Mouse (Mus musculus): ENCODE results near the gene Dennd1a.

GRCm38 (mm10) chr2:38192007-38192406, 95.2 kb downstream of the Dennd1a start:
- TF ChIP-seq CTCF (IDR thresholded peaks at IDR 0.05; ENCODE audit: control insufficient read depth, insufficient read depth, insufficient replicate concordance, low read depth, low read length) (no peak), POLR2A (IDR thresholded peaks at IDR 0.05; ENCODE audit: control insufficient read depth, low read depth, low read length) (no peak)
